Mouse (Mus musculus): ENCODE data around the gene Meox2.

DNA sequence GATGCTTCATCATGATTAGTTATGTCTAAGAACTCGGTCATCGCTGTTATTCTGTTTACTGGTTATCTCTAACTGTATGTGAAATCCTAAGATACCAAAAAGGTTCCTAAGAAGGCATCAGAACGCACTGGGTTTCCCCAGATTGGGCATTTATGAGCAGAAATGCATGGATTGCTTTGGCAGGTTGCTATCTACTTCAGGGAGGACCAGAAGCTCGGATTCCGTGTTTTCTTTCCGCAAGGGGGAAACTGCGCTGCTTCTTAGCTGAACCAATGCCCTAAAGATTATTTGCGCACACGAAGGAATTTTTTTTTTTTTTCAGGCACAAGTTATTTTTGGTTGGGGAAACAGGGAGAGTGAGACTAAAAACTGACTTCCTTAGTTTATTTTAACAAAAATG is 2.6 kb downstream of the Meox2 start:
- TF ChIP-seq POLR2A (IDR thresholded peaks at IDR 0.05; ENCODE audit: insufficient read length, low read depth), result no peak
- no peak for TF ChIP-seq POLR2AphosphoS2 (IDR thresholded peaks at IDR 0.05; ENCODE audit: insufficient read length, low read depth)
- TF ChIP-seq MAX (IDR thresholded peaks at IDR 0.05; ENCODE audit: low read depth), result no peak
